In the genomic region with DNA sequence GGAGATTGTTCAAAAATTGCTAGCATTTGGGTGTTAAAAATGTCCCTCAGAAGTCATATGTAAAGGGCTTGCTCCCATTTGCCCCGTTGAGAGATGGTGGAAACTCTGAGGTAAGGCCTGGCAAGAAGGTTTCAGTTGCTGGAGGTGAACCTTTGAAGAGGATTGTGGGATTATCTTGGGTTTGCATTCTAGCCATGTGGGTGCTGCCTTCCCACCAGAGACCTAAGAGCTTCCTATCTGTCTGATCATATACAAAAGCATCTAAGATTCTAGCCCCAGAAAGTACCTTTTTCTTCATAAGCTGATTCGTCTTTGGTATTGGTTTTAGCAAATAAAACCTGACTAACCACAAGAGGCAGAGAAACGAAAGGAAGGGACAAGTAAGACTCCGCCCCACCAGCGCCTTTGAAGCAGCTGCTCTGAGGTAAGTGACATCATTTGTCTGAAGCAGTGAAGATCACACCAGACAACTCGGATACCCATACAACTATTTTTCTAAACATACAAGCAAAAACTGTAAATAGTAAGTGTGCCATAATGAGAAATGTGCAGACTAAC, we compare ENCODE assay signal across 15 mouse cellular contexts.
DNase-seq lines count a peak whose midpoint lies in the region; ATAC-seq lines count a peak whose summit lies in the region.
"Had no signal": no experiment of that assay in that cellular context is flagged by ENCODE, and none has a peak within 500 bp of the region (broad histone marks: within the 10 kb centered on the region; RNA-seq: fewer than 3 reads in every experiment).

No protein-coding gene starts in this region.

- peak; percentile 99 for ATAC-seq in CD4-positive, CD25-positive, alpha-beta regulatory T cell, adult 4 months
- peak; percentile 58; the same call in 1 of the 2 replicates for ATAC-seq in neutrophil, adult 5-6 weeks (ENCODE audit: extremely low read depth, insufficient number of reproducible peaks, low FRiP score, poor library complexity, severe bottlenecking)
- ATAC-seq: liver, embryonic 12.5 days had no signal

- peak; percentile 92 for DNase-seq in induced T-regulatory cell, adult 2 months (ENCODE audit: low read depth)
- peak; percentile 17 to 39 for DNase-seq in thymus, postnatal 36 days
- DNase-seq in adrenal gland, adult 2 months: no peak
- DNase-seq in urinary bladder, postnatal 25 days (ENCODE audit: low spot score): no peak
- DNase-seq in cerebellum, adult 11 months: no peak
- DNase-seq: adrenal gland, postnatal 36 days; B cell, adult 2 months; cerebellum, adult 18-20 months; cerebellum, postnatal 36 days; kidney, adult 11 months; lung, adult 2 months; right cerebral cortex, postnatal 25 days had no signal

Comparison
In these comparisons a context has a peak if more than half of its experiments do, and no peak if none do; other contexts are left out.
1. DNase-seq: peak in induced T-regulatory cell, adult 2 months (single experiment) and thymus, postnatal 36 days (2 of 2); none in adrenal gland, adult 2 months (single experiment), urinary bladder, postnatal 25 days (single experiment) and cerebellum, adult 11 months (single experiment).